Mouse (Mus musculus) embryonic facial prominence, embryonic 13.5 days (tissue): ENCODE data around the gene Gm45337. TPM values are rescaled to one million over a fixed set of nuclear protein-coding genes. Genes with fewer than 3 reads are reported as not detected.
"Not testable (repeated sequence)": the region's sequence is repeated elsewhere in the genome, so short reads cannot be mapped to it uniquely, and the experiment has no call there.

Experiments used
- ATAC-seq: fragments of 200-750 bp; cut with Nextera tagmentation; 2 replicates; pipeline ENCODE4 v1.8.0; 2017; ENCODE audit warnings: low read depth; ENCODE audit not compliant: insufficient number of reproducible peaks, insufficient read depth, low FRiP score, low TSS enrichment
- H3K27ac ChIP-seq: fragments of 300-500 bp; sonication (generic); 2 replicates; pipeline ENCODE4 v1.5.1; 2015; ENCODE audit warnings: moderate library complexity, mild to moderate bottlenecking, inconsistent platforms
- H3K27me3 ChIP-seq: fragments of 300-500 bp; sonication (generic); 2 replicates; pipeline ENCODE4 v1.6.1; 2015; ENCODE audit warnings: mild to moderate bottlenecking, inconsistent platforms
- H3K36me3 ChIP-seq: fragments of 300-500 bp; sonication (generic); 2 replicates; pipeline ENCODE4 v1.6.1; 2015; ENCODE audit warnings: mild to moderate bottlenecking, inconsistent platforms
- H3K4me1 ChIP-seq: fragments of 300-500 bp; sonication (generic); 2 replicates; pipeline ENCODE4 v1.6.1; 2015; ENCODE audit warnings: inconsistent platforms
- H3K4me2 ChIP-seq: fragments of 300-500 bp; sonication (generic); 2 replicates; pipeline ENCODE4 v1.6.1; 2015; ENCODE audit warnings: moderate library complexity, mild to moderate bottlenecking, inconsistent platforms
- H3K4me3 ChIP-seq: fragments of 300-500 bp; sonication (generic); 2 replicates; pipeline ENCODE4 v1.5.1; 2015; ENCODE audit warnings: mild to moderate bottlenecking, inconsistent platforms
- H3K9ac ChIP-seq: fragments of 300-500 bp; sonication (generic); 2 replicates; pipeline ENCODE4 v1.6.1; 2015; ENCODE audit warnings: mild to moderate bottlenecking, inconsistent platforms
- H3K9me3 ChIP-seq: fragments of 300-500 bp; sonication (generic); 2 replicates; pipeline ENCODE4 v1.6.1; 2016; ENCODE audit warnings: inconsistent platforms
- WGBS: fragments of 180-500 bp; shearing (Covaris S2); methylation state at CpG from one replicate; pipeline ENCODE4 v1.1.7; 2015; ENCODE audit warnings: mixed read lengths; 5-methylcytosine and 5-hydroxymethylcytosine counted together
- polyA plus RNA-seq: library from polyadenylated mRNA; unstranded; fragments of >200 nt; fragmentation: Nextera tagmentation; extraction: Ambion mirVana; gene quantifications from 2 replicates; pipeline ENCODE4 v1.2.1, GENCODE M21; 2015

Gm45337 gene
- polyA plus RNA-seq, result not detected in 2 replicates

GRCm38 (mm10) chr7:142144507-142144906 is at the start of gene Gm45337:
Gm45337 (minus strand) TSS chr7:142144607.
- ATAC-seq, result no peak
- Histone ChIP-seq H3K9ac (no peak within 1 kb of the TSS), H3K9me3 (no peaks in the 10 kb centered on the region), H3K4me1 (no peaks in the 10 kb centered on the region), H3K27me3 (peaks cover 11% of the 10 kb centered on the region), H3K4me3 (no peak within 1 kb of the TSS), H3K27ac (no peak within 1 kb of the TSS), H3K4me2 (no peak within 1 kb of the TSS), H3K36me3 (no peaks in the 10 kb centered on the region)
- WGBS, result 74% methylated on average over 1 of the region's 1 CpGs

- H3K27ac ChIP-seq, result no peak within 1 kb of the TSS
- H3K4me3 ChIP-seq, result no peak within 1 kb of the TSS
- no peak for ATAC-seq
- H3K4me2 ChIP-seq, result no peak within 1 kb of the TSS
- peaks cover 9% of the 10 kb centered on the region; the same call in 1 of the 2 replicates for H3K27me3 ChIP-seq
- no peak within 1 kb of the TSS for H3K9ac ChIP-seq
- H3K36me3 ChIP-seq, result no peaks in the 10 kb centered on the region
- H3K4me1 ChIP-seq, result no peaks in the 10 kb centered on the region
- no peaks in the 10 kb centered on the region; the same call in 1 of the 2 replicates for H3K9me3 ChIP-seq
- WGBS, result 51% methylated on average over 2 of the region's 2 CpGs
Measured at GRCm38 (mm10) chr7:142190289-142190688, 45.9 kb upstream of the Gm45337 start, which contains the start of gene Gm10153. Gm10153 (minus strand) TSS chr7:142190389.

GRCm38 (mm10) chr7:142188156-142188555 is 43.7 kb upstream of the Gm45337 start:
- Histone ChIP-seq H3K4me1 (no peaks in the 10 kb centered on the region), H3K4me2 (no peak overlapping the region), H3K36me3 (no peaks in the 10 kb centered on the region), H3K9me3 (no peaks in the 10 kb centered on the region; the same call in 1 of the 2 replicates), H3K27me3 (peaks cover 9% of the 10 kb centered on the region; the same call in 1 of the 2 replicates), H3K4me3 (no peak overlapping the region), H3K27ac (no peak overlapping the region), H3K9ac (no peak overlapping the region)
- ATAC-seq, result no peak
- 77% methylated on average over 2 of the region's 2 CpGs for WGBS

- H3K36me3 ChIP-seq, result no peaks in the 10 kb centered on the region
- no peaks in the 10 kb centered on the region for H3K27me3 ChIP-seq
- H3K4me1 ChIP-seq, result no peaks in the 10 kb centered on the region
- H3K9ac ChIP-seq, result no peak overlapping the region
- no peak overlapping the region for H3K4me3 ChIP-seq
- H3K27ac ChIP-seq, result no peak overlapping the region
- H3K4me2 ChIP-seq, result no peak overlapping the region
- 54% methylated on average over 1 of the region's 1 CpGs for WGBS
- ATAC-seq, result no peak
- H3K9me3 ChIP-seq, result no peaks in the 10 kb centered on the region
Measured at GRCm38 (mm10) chr7:142181021-142181420, 36.6 kb upstream of the Gm45337 start.

GRCm38 (mm10) chr7:142178685-142179084 is 34.3 kb upstream of the Gm45337 start:
- Histone ChIP-seq H3K9ac (no peak overlapping the region), H3K4me1 (no peaks in the 10 kb centered on the region), H3K27me3 (no peaks in the 10 kb centered on the region), H3K4me2 (no peak overlapping the region), H3K36me3 (no peaks in the 10 kb centered on the region), H3K27ac (no peak overlapping the region), H3K9me3 (no peaks in the 10 kb centered on the region), H3K4me3 (no peak overlapping the region)
- 76% methylated on average over 1 of the region's 1 CpGs for WGBS
- ATAC-seq, result no peak

GRCm38 (mm10) chr7:142175905-142176304 is 31.5 kb upstream of the Gm45337 start, which contains the start of gene Krtap5-2:
Krtap5-2 (minus strand) TSS chr7:142176005.
- H3K36me3 ChIP-seq, H3K4me1 ChIP-seq, ATAC-seq, H3K4me3 ChIP-seq, H3K9me3 ChIP-seq, H3K4me2 ChIP-seq, H3K27me3 ChIP-seq, H3K9ac ChIP-seq, H3K27ac ChIP-seq: not testable (repeated sequence)

- H3K27me3 ChIP-seq, result no peaks in the 10 kb centered on the region; the same call in 1 of the 2 replicates
- H3K4me3 ChIP-seq, result no peak overlapping the region
- no peak overlapping the region for H3K9ac ChIP-seq
- no peak overlapping the region for H3K27ac ChIP-seq
- no peaks in the 10 kb centered on the region for H3K4me1 ChIP-seq
- no peak overlapping the region for H3K4me2 ChIP-seq
- WGBS, result 50% methylated on average over 3 of the region's 3 CpGs
- ATAC-seq, result no peak
- no peaks in the 10 kb centered on the region for H3K9me3 ChIP-seq
- H3K36me3 ChIP-seq, result no peaks in the 10 kb centered on the region
Measured at GRCm38 (mm10) chr7:142169836-142170235, 25.4 kb upstream of the Gm45337 start.

- not testable (repeated sequence) for H3K4me3 ChIP-seq, H3K27ac ChIP-seq, H3K4me1 ChIP-seq, ATAC-seq, H3K27me3 ChIP-seq, H3K9ac ChIP-seq, H3K36me3 ChIP-seq, H3K4me2 ChIP-seq, H3K9me3 ChIP-seq
Measured at GRCm38 (mm10) chr7:142165639-142166038, 21.2 kb upstream of the Gm45337 start, which contains the start of gene Gm4553. Gm4553 (minus strand) TSS chr7:142165739.

- Histone ChIP-seq H3K9ac (no peak overlapping the region), H3K4me3 (no peak overlapping the region), H3K4me2 (no peak overlapping the region), H3K27me3 (no peaks in the 10 kb centered on the region), H3K9me3 (no peaks in the 10 kb centered on the region), H3K4me1 (no peaks in the 10 kb centered on the region), H3K36me3 (no peaks in the 10 kb centered on the region), H3K27ac (no peak overlapping the region)
- no peak for ATAC-seq
- WGBS, result 89% methylated on average over 3 of the region's 3 CpGs
Measured at GRCm38 (mm10) chr7:142159366-142159765, 15.0 kb upstream of the Gm45337 start.

GRCm38 (mm10) chr7:142157013-142157412 is 12.6 kb upstream of the Gm45337 start, which contains the start of gene Gm29735:
Gm29735 (minus strand) TSS chr7:142157113.
- not testable (repeated sequence) for H3K27me3 ChIP-seq, H3K4me3 ChIP-seq, H3K4me2 ChIP-seq, ATAC-seq, H3K36me3 ChIP-seq, H3K27ac ChIP-seq, H3K9me3 ChIP-seq, H3K9ac ChIP-seq, H3K4me1 ChIP-seq
- 54% methylated on average over 2 of the region's 2 CpGs for WGBS

GRCm38 (mm10) chr7:142155308-142155707 is 10.9 kb upstream of the Gm45337 start:
- Histone ChIP-seq H3K4me2 (no peak overlapping the region), H3K4me1 (no peaks in the 10 kb centered on the region), H3K9ac (no peak overlapping the region), H3K36me3 (no peaks in the 10 kb centered on the region), H3K27ac (no peak overlapping the region), H3K9me3 (no peaks in the 10 kb centered on the region), H3K27me3 (no peaks in the 10 kb centered on the region), H3K4me3 (no peak overlapping the region)
- ATAC-seq, result no peak
- WGBS, result 63% methylated on average over 1 of the region's 1 CpGs

- H3K9me3 ChIP-seq, result no peaks in the 10 kb centered on the region
- H3K36me3 ChIP-seq, result no peaks in the 10 kb centered on the region
- no peak overlapping the region for H3K4me3 ChIP-seq
- no peak overlapping the region for H3K4me2 ChIP-seq
- WGBS, result 75% methylated on average over 4 of the region's 4 CpGs
- no peak for ATAC-seq
- no peak overlapping the region for H3K9ac ChIP-seq
- no peaks in the 10 kb centered on the region for H3K4me1 ChIP-seq
- no peak overlapping the region for H3K27ac ChIP-seq
- no peaks in the 10 kb centered on the region for H3K27me3 ChIP-seq
Measured at GRCm38 (mm10) chr7:142152191-142152590, 7.8 kb upstream of the Gm45337 start.
